Mouse (Mus musculus): ENCODE results near the gene Cdc73. TPM values are rescaled to one million over a fixed set of nuclear protein-coding genes. Genes with fewer than 3 reads are reported as not detected.

Cdc73 gene
- total RNA-seq (2023), result 98.2 TPM

GRCm38 (mm10) chr1:143702741-143703262 is at the start of gene Cdc73:
TSS of gene Cdc73 (minus strand) at chr1:143702893.

GRCm38 (mm10) chr1:143716038-143716437 is 13.3 kb upstream of the Cdc73 start, which contains the start of gene Glrx2:
TSS of gene Glrx2 (plus strand) at chr1:143716338.

GRCm38 (mm10) chr1:143640650-143641407 is 61.9 kb downstream of the Cdc73 start, which contains the start of gene B3galt2:
TSS of gene B3galt2 (plus strand) at chr1:143640664.

Other genes starting within 250 kb of the Cdc73 start
- not detected for gene B3galt2, start 62.2 kb downstream of the Cdc73 start, total RNA-seq (2023)
- 36.2 TPM for gene Glrx2, start 13.4 kb upstream of the Cdc73 start, total RNA-seq (2023)
- gene Trove2, start 74.2 kb upstream of the Cdc73 start, total RNA-seq (2023), result 3.8 TPM
- 24.2 TPM for gene Uchl5, start 74.4 kb upstream of the Cdc73 start, total RNA-seq (2023)